Mouse (Mus musculus) adrenal gland, postnatal 25 days (tissue): ENCODE results near the gene Egln3. TPM values are rescaled to one million over a fixed set of nuclear protein-coding genes. Genes with fewer than 3 reads are reported as not detected.
A peak's percentile ranks its signal among the peaks of the same experiment; 100 is the strongest.

Experiments used
- DNase-seq: peaks from one replicate; pipeline ENCODE4 v3.0.0; 2021; ENCODE audit warnings: mixed read lengths
- total RNA-seq: library from RNA; stranded (reverse); gene quantifications from 2 replicates; pipeline ENCODE4 v1.2.3, GENCODE M21; 2021

Egln3 gene
- total RNA-seq, 1 experiment from 2014 or later = 4.0 TPM

DNA sequence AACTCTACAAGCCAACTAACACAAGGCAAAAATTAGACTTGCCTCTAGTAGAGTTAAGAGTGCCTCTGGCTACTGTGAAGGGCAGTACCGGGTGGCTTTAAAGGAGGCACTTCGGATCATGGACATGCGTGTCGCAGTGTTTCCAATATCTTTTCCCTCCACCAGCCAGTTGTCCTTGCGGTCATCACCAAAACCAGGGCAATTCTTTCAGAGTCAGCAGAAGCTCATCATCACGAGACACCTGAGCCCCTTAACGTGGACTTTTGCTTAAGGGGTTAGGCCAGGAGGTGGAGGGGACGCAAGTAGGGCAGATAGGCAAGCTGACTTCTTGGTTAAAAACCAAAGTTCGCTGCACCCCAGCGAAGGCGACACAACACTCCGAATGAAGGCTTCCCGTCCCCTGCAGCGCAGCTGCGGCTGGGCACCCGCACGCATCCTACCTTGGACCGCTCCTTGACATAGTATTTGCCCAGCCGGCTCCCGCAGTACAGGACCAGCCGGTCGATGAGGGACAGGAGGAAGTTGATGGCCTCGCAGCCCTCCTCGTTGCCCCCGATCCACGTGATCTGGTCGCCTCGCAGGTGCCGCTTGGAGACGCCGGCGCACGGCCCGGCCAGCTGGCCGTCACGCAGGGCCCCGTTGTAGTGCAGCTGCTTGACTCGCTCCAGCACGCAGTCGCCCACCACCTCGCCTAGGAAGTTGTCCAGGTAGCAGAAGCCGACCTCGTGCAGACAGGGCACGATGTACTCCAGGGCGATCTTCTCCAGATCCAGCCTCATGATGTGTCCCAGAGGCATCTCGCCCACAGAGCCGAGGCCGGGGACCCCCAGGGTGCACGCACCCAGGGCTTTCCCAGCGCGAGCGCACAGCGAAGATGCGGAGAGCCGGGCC, 650 bp downstream of the Egln3 start:
- DNase-seq = peak; percentile 42

DNA sequence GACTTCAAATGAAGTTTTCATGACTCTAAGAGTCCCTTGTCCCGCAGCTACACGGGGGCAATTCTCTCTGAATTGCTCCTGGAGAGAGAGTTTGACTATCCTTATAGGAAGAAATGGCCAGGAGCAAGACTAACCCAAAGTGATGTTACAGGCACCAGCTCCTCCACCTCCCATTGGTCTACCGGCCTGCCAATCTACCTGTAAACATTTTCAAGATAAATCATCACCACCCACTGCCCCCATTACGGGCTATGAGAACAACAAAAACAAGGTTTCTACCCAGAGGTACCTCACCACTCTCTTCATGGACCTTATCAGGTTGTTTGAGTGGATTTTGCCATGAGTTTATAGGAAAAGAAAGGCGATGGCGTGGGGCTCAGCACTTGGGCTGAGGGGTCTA, 1.4 kb downstream of the Egln3 start:
- DNase-seq = no peak

DNA sequence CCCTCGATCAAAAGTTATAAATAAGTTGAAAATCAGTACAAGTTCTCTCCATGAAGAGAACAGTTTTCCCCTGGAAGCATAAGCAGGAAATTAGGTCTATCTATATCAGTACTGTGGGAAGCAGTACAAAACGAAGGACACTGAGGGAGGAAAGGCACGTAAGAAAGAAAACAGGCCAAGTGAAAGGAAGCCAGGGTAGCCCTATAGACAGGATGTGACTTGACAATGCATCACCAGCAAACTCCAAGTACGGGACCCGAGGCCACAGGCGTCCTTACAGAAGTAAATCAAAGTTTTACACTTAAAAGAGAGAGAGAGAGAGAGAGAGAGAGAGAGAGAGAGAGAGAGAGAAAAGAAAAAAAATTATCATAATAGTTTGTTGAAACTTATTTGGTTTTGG, 2.8 kb downstream of the Egln3 start:
- no peak for DNase-seq

DNA sequence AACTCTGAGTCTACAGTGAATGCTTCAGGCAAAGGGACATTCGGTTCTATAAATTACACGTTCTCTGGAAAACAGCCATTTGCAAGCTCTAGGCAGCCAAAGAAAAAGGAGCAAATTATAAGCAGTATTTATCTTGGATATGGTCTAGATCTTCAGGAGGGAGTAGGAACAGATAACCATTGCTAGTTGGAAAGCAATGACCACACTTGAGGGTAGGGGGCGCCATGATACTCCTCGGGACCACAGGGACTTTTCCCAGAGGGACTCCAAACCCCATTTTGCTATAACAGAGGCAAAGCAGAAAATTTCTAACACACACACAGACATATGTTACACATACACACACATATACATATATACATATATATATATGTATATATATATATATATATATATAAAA, 3.5 kb downstream of the Egln3 start:
- no peak for DNase-seq

DNA sequence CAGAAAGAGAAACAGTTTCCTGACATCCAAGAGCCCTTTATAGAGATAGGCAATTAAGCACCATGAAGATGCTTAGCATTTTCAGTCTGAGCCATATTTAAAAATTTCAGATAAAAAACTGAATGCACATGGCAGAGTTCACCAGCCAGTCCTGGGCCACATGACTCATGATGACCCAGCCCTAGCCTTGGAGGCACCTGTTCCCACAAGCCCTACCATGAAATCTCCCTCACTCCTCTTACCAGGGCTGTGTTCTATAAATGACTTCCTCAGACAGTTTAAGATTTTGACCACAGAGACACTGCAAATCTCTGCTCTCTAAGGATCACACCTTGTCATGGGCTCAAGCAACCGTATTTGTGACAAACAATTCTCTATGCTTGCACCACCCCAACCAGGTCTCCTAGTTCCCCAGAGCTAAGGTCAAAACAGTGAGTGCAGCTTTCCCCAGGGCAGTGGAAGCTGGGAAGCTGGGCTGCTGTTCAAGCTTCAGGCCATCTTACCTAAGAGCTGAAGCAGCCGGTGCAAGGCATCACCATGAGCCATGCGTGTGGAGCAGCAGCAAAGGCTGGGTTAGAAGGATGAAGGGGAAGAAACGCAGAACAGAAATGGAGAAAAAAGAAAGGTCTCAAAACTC, 5.3 kb downstream of the Egln3 start:
- no peak for DNase-seq

DNA sequence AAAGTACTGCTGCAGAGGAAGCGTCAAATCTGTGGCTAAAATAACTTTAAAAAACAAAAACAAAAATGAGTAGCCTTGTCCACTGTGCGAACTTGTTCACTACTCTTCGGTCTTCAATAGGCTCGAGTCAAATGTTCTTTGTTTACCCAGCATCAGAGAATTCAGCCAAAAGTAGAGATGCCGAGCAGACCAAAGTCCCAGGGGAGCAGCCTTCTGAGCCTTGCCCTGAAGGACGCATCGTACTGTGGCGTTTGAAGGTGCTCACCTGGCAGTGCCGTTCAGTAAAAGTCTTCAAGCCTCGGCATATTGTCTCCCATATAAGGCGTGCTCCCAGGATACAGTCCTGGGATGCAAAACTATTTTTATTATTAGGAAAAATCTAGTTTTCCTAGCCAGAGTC, 5.8 kb downstream of the Egln3 start:
- no peak for DNase-seq

DNA sequence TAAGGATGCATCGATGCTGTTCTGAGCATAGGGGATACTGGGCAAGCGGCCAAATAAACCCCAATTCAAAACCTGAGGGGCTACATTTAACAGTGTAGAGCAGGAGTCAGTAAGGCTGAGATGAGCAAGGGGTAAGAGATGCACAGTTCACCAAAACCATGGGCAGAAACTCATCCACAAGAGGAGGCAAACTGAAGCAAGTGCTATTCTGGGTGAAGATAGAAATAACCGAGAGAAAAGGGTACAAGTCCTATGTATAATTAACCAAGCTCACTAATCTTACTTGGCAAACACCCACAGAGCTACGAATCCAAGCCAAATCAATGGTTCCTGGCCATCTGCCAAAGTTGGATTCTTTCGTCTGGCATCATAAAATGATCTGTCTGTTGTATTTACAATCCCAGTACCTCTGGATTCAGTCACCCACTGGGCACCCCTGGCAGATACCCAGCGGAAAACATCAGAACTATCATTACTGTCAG, 6.3 kb downstream of the Egln3 start:
- DNase-seq = no peak

DNA sequence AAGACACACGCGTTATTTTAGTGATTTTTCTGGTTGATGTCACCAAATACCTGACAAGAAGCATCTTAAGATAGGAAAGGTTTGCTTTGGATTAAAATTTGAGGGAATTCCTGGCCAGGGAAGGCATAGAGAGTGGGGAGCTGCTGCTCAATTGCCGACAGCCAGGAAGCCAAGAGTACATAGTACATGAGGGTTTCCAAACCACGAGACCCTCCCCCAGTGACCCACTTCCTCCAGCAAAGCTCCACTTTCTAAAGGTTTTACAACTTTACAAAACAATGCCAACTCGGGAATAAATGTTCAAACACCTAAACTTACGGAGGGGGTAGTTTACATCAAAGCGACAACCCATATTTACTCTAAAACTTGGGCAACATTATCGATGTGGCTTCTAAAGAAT, 6.8 kb downstream of the Egln3 start:
- no peak for DNase-seq

DNA sequence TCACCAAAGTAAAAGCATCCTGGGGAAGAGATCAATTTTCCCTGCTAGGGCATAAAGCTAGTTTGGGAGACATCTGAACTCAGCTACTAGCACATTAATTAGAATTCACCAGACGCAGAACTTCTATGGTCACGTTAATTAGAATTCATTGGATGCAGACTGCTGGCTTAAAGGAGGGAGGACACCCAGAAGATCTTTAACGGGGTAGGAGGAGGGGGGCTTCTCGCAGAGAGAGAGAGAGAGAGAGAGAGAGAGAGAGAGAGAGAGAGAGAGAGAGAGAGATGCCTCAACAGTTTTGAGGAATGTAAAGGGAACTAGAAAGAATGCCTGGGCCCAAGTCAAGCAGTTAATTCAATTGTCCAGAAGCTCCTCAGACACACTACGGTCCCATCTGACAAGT, 9.5 kb downstream of the Egln3 start:
- no peak for DNase-seq

DNA sequence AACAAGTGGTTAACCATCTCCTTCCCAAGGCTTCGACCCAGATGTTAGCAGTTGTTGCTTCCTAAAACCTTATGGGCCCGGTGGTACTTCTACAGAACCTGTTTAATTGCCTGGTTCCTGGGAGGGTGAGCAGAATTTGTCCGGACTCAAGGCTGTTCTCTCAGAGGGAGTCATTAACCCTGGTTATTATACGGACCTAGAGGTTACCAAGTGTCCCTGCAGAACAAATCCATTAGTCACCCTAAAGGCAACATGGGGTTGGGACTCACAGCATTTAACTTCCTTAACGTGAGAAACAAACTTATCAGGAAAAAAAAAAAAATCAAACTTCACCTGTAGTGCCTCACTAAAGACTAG, 11.4 kb downstream of the Egln3 start:
- DNase-seq = no peak

DNA sequence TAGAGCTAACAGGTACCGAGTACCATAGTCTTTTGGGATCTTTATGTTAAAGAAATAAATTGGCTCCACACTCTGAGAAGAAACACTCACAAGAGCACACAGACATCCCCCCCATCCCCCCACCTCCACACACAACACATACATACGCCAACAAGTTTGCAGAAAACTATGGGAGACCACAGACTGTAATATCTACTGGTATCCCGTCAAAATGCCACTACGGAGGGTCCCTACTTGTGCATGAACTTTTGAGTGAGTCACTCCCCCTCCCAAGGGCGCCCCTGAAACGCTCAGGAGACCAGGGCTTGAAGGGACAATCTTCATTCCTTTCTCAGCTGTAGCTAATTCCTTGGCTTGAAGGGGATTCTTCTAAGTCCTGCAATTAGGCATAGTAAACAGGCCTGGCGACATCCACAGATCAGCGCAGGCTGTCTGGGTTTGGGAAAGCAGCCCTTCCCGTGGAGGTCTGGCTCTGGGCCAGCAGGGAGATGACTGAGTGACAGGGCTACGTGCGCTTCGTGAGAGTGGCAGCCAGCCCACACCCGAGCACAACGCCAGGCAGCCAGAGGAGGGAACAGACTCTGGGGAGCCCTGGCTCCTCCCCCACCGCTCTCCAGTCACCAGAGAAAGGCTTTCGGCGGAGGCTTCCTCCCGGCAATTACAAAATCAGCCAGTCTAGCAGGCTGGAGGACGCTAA, 11.9 kb downstream of the Egln3 start:
- peak; percentile 92 for DNase-seq

DNA sequence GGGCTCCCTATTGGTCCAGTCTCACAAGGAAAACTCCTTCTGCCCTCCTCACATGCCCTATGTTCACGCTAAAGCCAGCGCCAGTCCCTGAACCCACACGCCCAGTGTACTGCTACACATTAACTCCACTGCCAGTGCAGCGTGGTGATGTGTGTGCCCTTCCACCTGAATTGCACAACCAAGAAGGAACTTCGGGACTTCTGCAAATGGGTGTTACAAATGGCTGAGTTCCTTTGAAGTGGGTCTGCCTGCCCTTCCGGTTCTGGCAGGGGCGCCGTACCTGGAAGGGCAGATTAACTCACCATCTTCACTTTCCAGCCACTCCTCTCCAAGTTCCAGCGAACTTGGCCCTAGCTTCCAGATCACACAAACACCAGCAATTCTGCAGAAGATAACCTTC, 12.5 kb downstream of the Egln3 start:
- no peak for DNase-seq

DNA sequence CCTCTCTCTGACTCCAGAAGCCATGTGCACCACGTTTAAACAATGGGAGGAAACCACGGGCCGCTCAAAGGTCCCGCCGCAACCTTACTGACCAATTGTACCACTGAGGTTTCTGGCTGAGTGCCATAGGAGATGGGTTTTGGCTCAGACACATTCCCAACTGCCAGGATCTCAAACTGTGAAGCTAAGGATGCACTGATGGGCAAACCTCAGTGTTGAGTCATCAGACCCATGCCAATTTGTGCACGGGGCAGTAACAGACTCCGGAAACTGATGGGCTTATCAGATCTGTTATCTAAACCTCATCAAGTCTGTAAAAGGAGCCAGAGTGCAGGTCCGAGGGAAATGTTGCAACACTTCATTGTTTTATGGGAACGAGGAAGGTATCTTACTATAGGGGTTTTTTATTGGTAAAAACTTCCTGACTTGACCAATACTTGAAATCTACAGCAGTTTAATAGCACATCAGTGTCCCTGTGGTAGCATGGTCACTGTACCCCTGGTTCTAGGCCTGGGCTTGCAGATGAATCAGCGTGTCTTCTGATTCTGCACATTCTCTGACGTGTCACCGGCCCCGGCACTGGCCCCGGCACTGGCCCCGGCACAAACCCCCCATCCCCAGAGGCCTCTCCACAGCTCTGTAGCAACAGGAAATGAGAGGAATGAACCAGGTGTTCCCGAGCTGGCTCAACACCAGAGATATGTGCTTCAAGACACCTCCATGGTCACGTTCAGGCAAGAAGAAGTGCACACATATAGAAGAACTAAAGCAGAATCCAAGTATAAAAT, 15.7 kb downstream of the Egln3 start:
- DNase-seq = peak; percentile 16

DNA sequence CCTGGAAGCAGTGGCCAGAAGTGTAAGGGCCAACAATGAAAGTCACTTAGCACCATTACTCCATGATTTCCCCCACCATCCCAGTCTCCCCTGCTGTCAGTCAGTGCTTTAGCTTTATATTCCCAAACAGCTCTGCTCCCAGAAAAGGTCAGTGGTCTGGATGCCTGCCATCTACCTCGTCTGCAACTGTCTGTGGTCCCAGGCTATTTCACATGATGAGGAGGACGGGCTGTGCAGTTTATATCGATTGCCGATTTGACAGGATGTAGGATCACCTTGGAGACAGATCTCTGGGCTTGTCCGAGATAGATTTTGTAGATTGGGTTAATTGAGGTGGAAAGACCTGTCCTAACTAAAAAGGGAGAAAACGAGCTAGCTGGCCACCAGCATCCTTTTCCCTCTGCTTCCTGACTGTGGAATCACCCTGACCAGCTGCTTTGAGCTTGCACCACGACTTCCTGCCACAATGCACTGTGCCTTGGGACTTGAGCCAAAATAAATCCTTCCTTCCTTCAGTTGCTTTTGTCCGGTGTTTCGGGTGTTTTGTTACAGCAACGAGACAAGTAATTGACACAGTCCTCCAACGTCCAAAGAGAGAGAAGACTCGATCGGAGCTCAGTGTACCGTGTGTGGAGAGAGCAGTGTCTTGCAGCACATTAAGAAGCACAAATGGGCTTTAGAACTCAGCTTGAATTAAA, 16.6 kb downstream of the Egln3 start:
- DNase-seq = no peak

DNA sequence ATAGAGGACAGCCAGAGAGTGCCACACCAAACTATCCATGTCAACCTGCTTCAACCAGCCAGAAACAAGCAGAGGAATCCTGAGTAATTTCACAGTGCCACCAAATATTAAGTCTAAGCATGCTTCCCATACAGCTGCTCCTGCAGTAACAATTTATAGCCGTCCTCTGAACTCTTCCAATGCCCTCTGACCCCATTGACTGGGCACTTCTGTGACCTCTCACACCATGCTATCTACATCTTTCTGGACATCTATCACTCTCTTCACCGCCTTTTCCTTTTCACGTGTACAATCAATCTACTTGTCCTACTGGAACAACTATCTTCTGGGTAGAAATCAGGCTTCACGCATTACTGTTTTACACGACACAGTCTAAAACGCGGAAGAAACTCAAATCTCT, 19.4 kb downstream of the Egln3 start:
- DNase-seq = no peak

DNA sequence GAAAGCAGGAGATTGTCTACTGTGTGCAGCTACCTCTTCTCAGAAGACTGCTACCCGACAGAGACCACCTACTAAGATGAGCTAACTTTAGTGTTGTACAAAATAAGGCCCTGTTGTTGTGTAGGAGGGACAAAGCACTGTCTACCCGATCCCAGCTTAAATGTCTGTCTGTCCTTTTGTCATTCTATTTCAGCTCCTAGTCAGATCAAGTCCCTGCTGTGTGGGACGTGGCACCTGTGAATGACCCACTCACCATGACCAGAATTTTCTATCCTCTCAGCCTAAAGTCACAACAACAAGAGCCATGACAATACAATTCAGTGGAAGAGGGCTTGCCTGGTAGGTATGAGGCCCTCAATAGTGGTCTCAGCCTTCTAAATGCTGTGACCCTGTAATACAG, 25.3 kb downstream of the Egln3 start:
- no peak for DNase-seq

DNA sequence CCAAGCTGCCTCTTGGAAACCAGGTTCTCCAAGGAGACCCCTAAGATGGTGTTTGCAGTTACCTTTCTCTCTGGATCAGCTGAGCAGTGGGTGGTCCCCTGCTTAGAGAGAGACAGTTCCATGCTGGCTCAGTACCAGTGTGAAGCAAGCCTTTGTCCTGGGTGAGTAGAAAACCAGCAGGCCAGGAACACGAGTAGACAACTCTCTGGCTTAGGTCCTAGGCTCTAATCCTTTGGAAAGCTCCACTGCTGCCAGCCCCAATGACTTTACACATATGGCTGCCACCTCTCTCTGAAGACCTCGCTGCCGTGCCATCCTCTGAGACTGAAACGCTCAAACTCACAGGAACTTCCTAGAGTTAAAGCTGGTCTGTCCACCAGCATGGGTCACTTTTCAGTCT, 34.9 kb downstream of the Egln3 start:
- DNase-seq = no peak

DNA sequence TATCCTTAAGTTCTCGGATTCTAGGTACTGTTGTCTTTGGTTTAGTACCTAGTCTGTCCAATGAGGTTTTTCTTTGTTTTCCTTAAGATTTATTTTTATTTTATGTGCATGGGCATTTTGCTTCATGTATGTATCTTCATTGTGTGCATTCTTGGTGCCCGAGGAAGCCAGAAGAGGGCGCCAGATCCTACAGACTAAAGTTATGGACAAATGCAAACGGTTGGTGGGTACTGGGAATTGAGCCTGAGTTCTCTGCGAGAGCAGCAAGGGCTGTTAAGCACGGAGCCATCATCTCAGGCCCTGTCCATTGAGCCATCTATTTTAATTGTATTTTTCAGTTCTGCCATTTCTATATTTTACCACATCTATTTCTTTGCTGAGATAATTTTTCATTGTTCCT, 35.9 kb downstream of the Egln3 start:
- DNase-seq = no peak

DNA sequence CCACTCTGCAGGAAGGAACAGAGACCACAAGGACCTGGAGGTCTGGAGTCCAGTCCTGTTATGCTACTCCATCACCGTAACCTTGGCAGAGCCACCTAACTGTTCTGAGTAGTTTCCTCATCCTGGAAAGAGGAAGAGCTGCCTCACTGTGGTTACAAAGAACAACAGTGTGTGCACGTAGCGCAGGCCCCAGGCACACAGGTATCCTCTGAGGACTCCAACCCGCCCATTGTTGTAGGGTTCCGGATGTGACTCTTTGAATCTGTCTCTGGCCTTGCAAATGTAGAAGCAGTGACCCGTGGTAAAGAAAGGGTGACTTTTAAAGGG, 39.0 kb downstream of the Egln3 start:
- DNase-seq = no peak

DNA sequence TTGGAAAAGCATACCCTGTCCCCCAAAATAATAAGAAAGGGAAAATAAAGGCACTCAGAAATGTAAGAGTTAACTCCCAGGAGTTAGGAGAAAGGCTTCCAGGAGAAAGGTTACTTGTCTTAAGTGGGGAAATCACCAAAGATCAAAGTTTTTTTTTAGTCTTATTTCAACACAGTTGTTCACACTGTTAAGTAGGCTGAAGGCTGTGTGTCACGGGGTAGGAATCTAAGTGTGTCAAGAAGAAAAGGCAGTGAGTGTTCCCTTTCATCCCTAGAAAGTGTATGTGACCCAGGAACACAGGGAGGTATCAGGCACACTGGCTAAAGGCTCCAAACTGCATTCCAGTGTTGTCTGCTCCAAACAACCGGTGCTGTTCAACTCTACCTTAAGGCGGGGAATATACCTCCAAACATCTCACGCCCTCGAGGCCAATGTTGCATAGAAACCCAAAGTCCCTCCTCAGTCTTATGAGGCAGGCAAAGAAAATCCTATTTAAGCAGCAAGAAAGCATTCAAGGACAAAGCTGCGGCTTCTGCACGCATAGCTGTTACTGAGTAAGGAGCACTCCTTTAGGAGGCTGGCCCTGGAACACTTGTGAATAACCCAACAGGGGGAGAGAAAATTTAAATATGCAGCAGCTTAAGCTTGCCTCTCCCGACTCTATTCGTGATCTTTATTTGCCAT, 39.5 kb downstream of the Egln3 start:
- no peak for DNase-seq

DNA sequence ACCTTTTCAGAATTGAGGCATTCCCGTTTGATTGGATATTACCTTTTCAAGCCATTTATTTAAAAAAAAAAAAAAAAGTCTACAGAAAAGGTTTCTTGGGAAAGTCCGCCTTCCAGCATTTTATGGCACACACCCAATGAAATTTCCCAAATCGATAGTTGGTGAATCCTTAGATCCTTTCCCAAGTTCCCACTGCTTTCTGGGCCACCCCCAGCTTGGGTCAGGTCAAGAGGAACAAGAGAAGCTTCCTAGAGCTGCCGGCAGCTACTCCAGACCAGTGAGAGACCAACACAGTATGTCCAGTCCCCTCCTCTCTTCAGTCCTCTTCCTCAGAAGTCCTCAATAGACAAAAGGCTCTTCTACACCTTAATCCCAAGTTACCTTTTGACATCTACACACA, 40.5 kb downstream of the Egln3 start:
- no peak for DNase-seq
